Mouse (Mus musculus): ENCODE measurements around the gene Smg6. TPM values are rescaled to one million over a fixed set of nuclear protein-coding genes. Genes with fewer than 3 reads are reported as not detected.
"Not testable (repeated sequence)": the region's sequence is repeated elsewhere in the genome, so short reads cannot be mapped to it uniquely, and the experiment has no call there.

Gene Smg6
- polyA plus RNA-seq, 1 experiment from 2014 or later: 19.8 TPM

- Histone ChIP-seq H3K27ac (ENCODE audit: low read depth, low read length) (no peak overlapping the region), H3K27me3 (ENCODE audit: control insufficient read depth, insufficient read depth, low read length) (no peaks in the 10 kb centered on the region), H3K9ac (ENCODE audit: low read depth, low read length) (no peak overlapping the region), H3K4me3 (ENCODE audit: low read length) (no peak overlapping the region), H3K36me3 (ENCODE audit: control insufficient read depth, insufficient read depth, low read length) (no peaks in the 10 kb centered on the region), H3K4me2 (replicated peaks; ENCODE audit: low read depth, low read length) (no peak overlapping the region), H3K9me3 (ENCODE audit: control insufficient read depth, low read length) (no peaks in the 10 kb centered on the region), H3K4me1 (ENCODE audit: control insufficient read depth, insufficient read depth, low read length) (peaks cover 14% of the 10 kb centered on the region)
- ATAC-seq (ENCODE audit: low FRiP score, low TSS enrichment): no peak
- 63% methylated on average over 1 of the region's 1 CpGs for WGBS
Observed at GRCm38 (mm10) chr11:74996482-74996881, 70.9 kb downstream of the Smg6 start.

DNA sequence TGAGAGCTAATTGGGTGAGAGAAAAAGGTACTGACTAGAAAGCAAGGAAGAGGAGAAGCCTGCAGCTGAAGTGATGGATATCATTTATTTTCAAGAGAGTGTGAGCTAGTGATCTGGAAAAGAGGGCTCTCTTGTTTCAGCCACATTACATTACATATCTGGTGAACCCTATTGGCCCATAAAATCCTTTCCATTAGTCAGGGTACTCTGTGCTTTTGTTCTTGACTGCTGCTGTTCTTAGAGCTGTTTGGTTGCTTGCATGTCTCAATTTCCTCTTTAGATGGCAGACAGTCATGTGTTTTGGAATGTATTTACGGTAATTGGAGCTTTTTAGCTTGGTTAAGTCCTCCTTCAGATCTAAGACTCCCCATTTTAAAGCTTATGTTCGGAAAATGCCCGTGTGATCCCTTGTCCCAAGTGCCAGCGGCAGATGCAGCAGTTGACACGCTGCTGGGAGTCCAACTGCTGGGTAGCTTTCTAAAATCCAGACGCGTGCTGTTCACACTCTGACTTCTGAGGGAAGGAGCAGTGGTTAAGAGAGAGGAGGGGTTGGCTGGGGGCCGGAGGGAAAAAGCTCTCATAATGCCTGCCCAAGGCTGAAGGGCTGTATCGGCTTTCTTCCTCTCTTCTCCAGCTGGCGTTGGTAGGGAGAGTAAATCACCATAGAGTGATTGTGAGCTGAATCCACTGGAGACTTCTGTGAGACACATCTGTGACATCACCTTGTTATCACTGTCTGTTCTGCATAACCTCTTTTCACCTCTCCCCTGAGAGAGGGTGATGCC is 75.4 kb downstream of the Smg6 start:
- 21% methylated on average over 10 of the region's 10 CpGs for WGBS
- Histone ChIP-seq H3K27me3 (ENCODE audit: control insufficient read depth, insufficient read depth, low read length) (no peaks in the 10 kb centered on the region), H3K27ac (ENCODE audit: low read depth, low read length) (peak overlapping the region; percentile 78; the same call in 1 of the 2 replicates), H3K4me3 (ENCODE audit: low read length) (no peak overlapping the region), H3K9ac (ENCODE audit: low read depth, low read length) (no peak overlapping the region), H3K36me3 (ENCODE audit: control insufficient read depth, insufficient read depth, low read length) (no peaks in the 10 kb centered on the region), H3K4me2 (replicated peaks; ENCODE audit: low read depth, low read length) (no peak overlapping the region), H3K9me3 (ENCODE audit: control insufficient read depth, low read length) (no peaks in the 10 kb centered on the region), H3K4me1 (ENCODE audit: control insufficient read depth, insufficient read depth, low read length) (peaks cover 4% of the 10 kb centered on the region; the same call in 1 of the 2 replicates)
- ATAC-seq (ENCODE audit: low FRiP score, low TSS enrichment): peak; percentile 75

GRCm38 (mm10) chr11:75008270-75008669 is 82.6 kb downstream of the Smg6 start:
- H3K9me3 ChIP-seq (ENCODE audit: control insufficient read depth, low read length): no peaks in the 10 kb centered on the region
- no peak overlapping the region for H3K27ac ChIP-seq (ENCODE audit: low read depth, low read length)
- H3K4me1 ChIP-seq (ENCODE audit: control insufficient read depth, insufficient read depth, low read length): peaks cover 8% of the 10 kb centered on the region; the same call in 1 of the 2 replicates
- 72% methylated on average over 2 of the region's 2 CpGs for WGBS
- no peak overlapping the region for H3K4me3 ChIP-seq (ENCODE audit: low read length)
- ATAC-seq (ENCODE audit: low FRiP score, low TSS enrichment): no peak
- H3K4me2 ChIP-seq (replicated peaks; ENCODE audit: low read depth, low read length): no peak overlapping the region
- H3K27me3 ChIP-seq (ENCODE audit: control insufficient read depth, insufficient read depth, low read length): no peaks in the 10 kb centered on the region
- H3K9ac ChIP-seq (ENCODE audit: low read depth, low read length): no peak overlapping the region
- no peaks in the 10 kb centered on the region for H3K36me3 ChIP-seq (ENCODE audit: control insufficient read depth, insufficient read depth, low read length)

DNA sequence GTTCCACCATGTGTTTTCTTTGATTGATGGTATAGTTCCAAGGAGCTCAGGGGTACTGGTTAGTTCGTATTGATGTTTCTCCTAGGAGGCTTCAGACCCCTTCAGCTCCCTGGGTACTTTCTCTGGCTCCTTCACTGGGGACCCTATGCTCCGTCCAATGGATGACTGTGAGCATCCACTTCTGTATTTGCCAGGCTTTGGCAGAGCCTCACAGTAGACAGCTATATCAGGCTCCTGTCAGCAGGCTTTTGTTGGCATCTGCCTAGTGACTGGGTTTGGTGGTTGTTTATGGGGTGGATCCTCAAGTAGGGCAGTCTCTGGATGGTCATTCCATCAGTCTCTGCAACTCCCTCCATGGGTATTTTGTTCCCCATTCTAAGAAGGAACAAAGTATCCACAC is 83.9 kb downstream of the Smg6 start:
- H3K9ac ChIP-seq (ENCODE audit: low read depth, low read length); H3K9me3 ChIP-seq (ENCODE audit: control insufficient read depth, low read length); H3K4me3 ChIP-seq (ENCODE audit: low read length); H3K27me3 ChIP-seq (ENCODE audit: control insufficient read depth, insufficient read depth, low read length); H3K27ac ChIP-seq (ENCODE audit: low read depth, low read length); H3K36me3 ChIP-seq (ENCODE audit: control insufficient read depth, insufficient read depth, low read length); ATAC-seq (ENCODE audit: low FRiP score, low TSS enrichment); H3K4me2 ChIP-seq (replicated peaks; ENCODE audit: low read depth, low read length): not testable (repeated sequence)
- 95% methylated on average over 2 of the region's 2 CpGs for WGBS
- H3K4me1 ChIP-seq (ENCODE audit: control insufficient read depth, insufficient read depth, low read length): peaks cover 12% of the 10 kb centered on the region; the same call in 1 of the 2 replicates

DNA sequence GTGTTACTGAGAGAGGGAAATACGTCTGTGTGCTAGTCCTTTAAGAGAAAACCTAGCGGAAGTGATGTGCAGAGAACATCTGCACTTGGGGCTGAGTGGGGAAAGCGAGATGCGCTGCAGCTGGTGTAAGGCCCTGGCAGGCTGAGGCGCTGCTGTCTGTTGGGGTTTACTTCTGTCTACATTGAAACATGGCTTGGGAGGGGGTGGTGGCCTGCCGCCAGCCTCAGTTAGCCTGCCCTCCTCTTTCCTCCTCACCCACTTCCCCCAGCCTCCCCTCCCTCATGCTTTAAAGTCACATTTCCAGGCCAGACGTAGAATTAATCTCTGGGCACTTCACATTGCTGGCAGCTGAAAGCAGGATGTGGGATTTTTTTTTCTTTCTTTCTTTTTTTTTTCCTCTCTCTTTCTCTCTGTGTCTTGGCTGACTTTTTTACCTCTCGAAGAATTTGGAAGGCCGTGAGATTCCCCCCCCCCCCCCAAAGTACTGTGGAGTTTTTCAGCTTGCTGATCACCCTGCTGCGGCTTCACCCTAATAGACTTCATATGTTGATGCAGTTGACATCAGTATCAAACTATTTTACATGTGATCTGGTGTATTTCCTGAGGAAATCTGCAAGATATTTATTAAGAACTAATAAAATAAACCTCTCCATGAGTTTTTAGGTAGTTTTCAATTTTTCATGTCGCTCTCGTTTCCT is 87.5 kb downstream of the Smg6 start:
- Histone ChIP-seq H3K9me3 (ENCODE audit: control insufficient read depth, low read length) (no peaks in the 10 kb centered on the region), H3K4me1 (ENCODE audit: control insufficient read depth, insufficient read depth, low read length) (peaks cover 24% of the 10 kb centered on the region; the same call in 1 of the 2 replicates), H3K27me3 (ENCODE audit: control insufficient read depth, insufficient read depth, low read length) (no peaks in the 10 kb centered on the region), H3K27ac (ENCODE audit: low read depth, low read length) (peak overlapping the region; percentile 86), H3K4me3 (ENCODE audit: low read length) (no peak overlapping the region), H3K36me3 (ENCODE audit: control insufficient read depth, insufficient read depth, low read length) (no peaks in the 10 kb centered on the region), H3K9ac (ENCODE audit: low read depth, low read length) (no peak overlapping the region), H3K4me2 (replicated peaks; ENCODE audit: low read depth, low read length) (no peak overlapping the region)
- WGBS: 33% methylated on average over 12 of the region's 12 CpGs
- ATAC-seq (ENCODE audit: low FRiP score, low TSS enrichment): peak; percentile 91

- Histone ChIP-seq H3K27me3 (ENCODE audit: control insufficient read depth, insufficient read depth, low read length) (no peaks in the 10 kb centered on the region), H3K4me3 (ENCODE audit: low read length) (no peak overlapping the region), H3K4me2 (replicated peaks; ENCODE audit: low read depth, low read length) (no peak overlapping the region), H3K27ac (ENCODE audit: low read depth, low read length) (peak overlapping the region; percentile 86), H3K36me3 (ENCODE audit: control insufficient read depth, insufficient read depth, low read length) (no peaks in the 10 kb centered on the region), H3K9me3 (ENCODE audit: control insufficient read depth, low read length) (no peaks in the 10 kb centered on the region), H3K9ac (ENCODE audit: low read depth, low read length) (no peak overlapping the region), H3K4me1 (ENCODE audit: control insufficient read depth, insufficient read depth, low read length) (peaks cover 24% of the 10 kb centered on the region; the same call in 1 of the 2 replicates)
- no peak for ATAC-seq (ENCODE audit: low FRiP score, low TSS enrichment)
- WGBS: 83% methylated on average over 12 of the region's 12 CpGs
Observed at GRCm38 (mm10) chr11:75013764-75014695, 88.4 kb downstream of the Smg6 start.

GRCm38 (mm10) chr11:75014816-75015215 is 89.2 kb downstream of the Smg6 start:
- H3K4me1 ChIP-seq (ENCODE audit: control insufficient read depth, insufficient read depth, low read length): peaks cover 24% of the 10 kb centered on the region; the same call in 1 of the 2 replicates

DNA sequence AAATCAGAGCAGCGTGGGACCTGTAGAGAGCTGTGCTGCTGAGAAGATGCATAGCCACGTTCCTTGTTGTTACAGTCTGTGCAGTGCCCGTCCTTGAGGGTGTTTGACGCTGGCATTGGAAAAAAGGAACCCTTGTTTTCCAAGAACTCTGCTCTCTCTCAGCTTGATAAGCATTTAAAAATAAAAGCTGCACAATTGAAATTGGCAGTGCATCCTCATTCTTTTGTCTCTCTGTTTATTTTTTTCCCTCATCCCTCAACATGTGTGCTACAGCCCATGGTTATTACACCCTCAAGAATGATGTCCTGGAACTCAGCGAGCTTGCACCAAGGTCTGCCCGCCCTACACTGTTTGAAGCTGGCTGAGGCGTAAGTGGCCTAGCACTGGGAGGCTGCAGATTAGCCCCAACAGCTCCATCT is 89.8 kb downstream of the Smg6 start:
- Histone ChIP-seq H3K27ac (ENCODE audit: low read depth, low read length) (peak overlapping the region; percentile 86; the same call in 1 of the 2 replicates), H3K9me3 (ENCODE audit: control insufficient read depth, low read length) (no peaks in the 10 kb centered on the region), H3K27me3 (ENCODE audit: control insufficient read depth, insufficient read depth, low read length) (no peaks in the 10 kb centered on the region), H3K36me3 (ENCODE audit: control insufficient read depth, insufficient read depth, low read length) (no peaks in the 10 kb centered on the region), H3K4me3 (ENCODE audit: low read length) (no peak overlapping the region), H3K9ac (ENCODE audit: low read depth, low read length) (no peak overlapping the region), H3K4me1 (ENCODE audit: control insufficient read depth, insufficient read depth, low read length) (peaks cover 24% of the 10 kb centered on the region; the same call in 1 of the 2 replicates), H3K4me2 (replicated peaks; ENCODE audit: low read depth, low read length) (no peak overlapping the region)
- ATAC-seq (ENCODE audit: low FRiP score, low TSS enrichment): no peak
- 78% methylated on average over 7 of the region's 7 CpGs for WGBS

More at GRCm38 (mm10) chr11:75014816-75015215, 89.2 kb downstream of the Smg6 start:
- WGBS: 80% methylated on average over 4 of the region's 4 CpGs
- Histone ChIP-seq H3K4me2 (replicated peaks; ENCODE audit: low read depth, low read length) (no peak overlapping the region), H3K9ac (ENCODE audit: low read depth, low read length) (no peak overlapping the region), H3K36me3 (ENCODE audit: control insufficient read depth, insufficient read depth, low read length) (no peaks in the 10 kb centered on the region), H3K27ac (ENCODE audit: low read depth, low read length) (peak overlapping the region; percentile 86), H3K4me3 (ENCODE audit: low read length) (no peak overlapping the region), H3K27me3 (ENCODE audit: control insufficient read depth, insufficient read depth, low read length) (no peaks in the 10 kb centered on the region), H3K9me3 (ENCODE audit: control insufficient read depth, low read length) (no peaks in the 10 kb centered on the region)
- no peak for ATAC-seq (ENCODE audit: low FRiP score, low TSS enrichment)

Data from kidney, embryonic 14.5 days (tissue).